Mouse (Mus musculus) ES-E14 (cell line): ENCODE measurements around the gene Esrrg. TPM values are rescaled to one million over a fixed set of nuclear protein-coding genes. Genes with fewer than 3 reads are reported as not detected.

Source experiments
- DNase-seq: peaks from one replicate; pipeline ENCODE4 v3.0.0-alpha.2; 2013; ENCODE audit warnings: low read depth, low spot score
- H3K27ac ChIP-seq: 2 replicates; pipeline ENCODE4 v1.5.1; 2012; ENCODE audit warnings: low read depth, mild to moderate bottlenecking, low read length, moderate library complexity, mixed read lengths; ENCODE audit not compliant: poor library complexity, insufficient read depth, severe bottlenecking
- H3K36me3 ChIP-seq: 2 replicates; pipeline ENCODE4 v1.6.1; 2012; ENCODE audit warnings: mild to moderate bottlenecking, low read length, moderate library complexity, mixed read lengths; ENCODE audit not compliant: control insufficient read depth, poor library complexity, insufficient read depth, severe bottlenecking
- H3K4me1 ChIP-seq, 2 experiments: fragments of 150-350 bp in 1 of 2; sonication (generic) in 1 of 2; 2 replicates each; pipeline ENCODE4 v1.6.1; 2012; ENCODE audit warnings: low read length in 2 of 2, mild to moderate bottlenecking in 1 of 2, mixed read lengths in 1 of 2; ENCODE audit not compliant: control insufficient read depth in 2 of 2, insufficient read depth in 2 of 2, poor library complexity in 1 of 2
- H3K4me3 ChIP-seq, 2 experiments: fragments of 150-350 bp in 1 of 2; sonication (generic) in 1 of 2; 2 replicates each; pipeline ENCODE4 v1.5.1; 2012; ENCODE audit warnings: low read length in 2 of 2, low read depth in 1 of 2, mild to moderate bottlenecking in 1 of 2, mixed read lengths in 1 of 2; ENCODE audit not compliant: insufficient read depth in 1 of 2, poor library complexity in 1 of 2, severe bottlenecking in 1 of 2
- H3K9ac ChIP-seq: 2 replicates; pipeline ENCODE4 v1.6.1; 2012; ENCODE audit warnings: low read depth, mild to moderate bottlenecking, low read length, mixed read lengths; ENCODE audit not compliant: poor library complexity, insufficient read depth, severe bottlenecking
- H3K9me3 ChIP-seq: fragments of 150-350 bp; sonication (generic); 2 replicates; pipeline ENCODE4 v1.6.1; 2012; ENCODE audit warnings: low read depth, mild to moderate bottlenecking, low read length; ENCODE audit not compliant: control insufficient read depth, insufficient read depth
- CHD2 ChIP-seq: IDR thresholded peaks from 2 replicates; pipeline ENCODE4 v1.6.1; 2014; ENCODE audit warnings: mild to moderate bottlenecking, low read depth, low read length, inconsistent platforms
- HCFC1 ChIP-seq: IDR thresholded peaks from 2 replicates; pipeline ENCODE4 v1.6.1; 2012; ENCODE audit warnings: low read length, inconsistent platforms, borderline replicate concordance; ENCODE audit not compliant: insufficient read depth
- MAFK ChIP-seq: IDR thresholded peaks from 2 replicates; pipeline ENCODE4 v1.6.1; 2014; ENCODE audit warnings: mild to moderate bottlenecking, low read depth, low read length, inconsistent platforms; ENCODE audit not compliant: insufficient read depth
- ZC3H11A ChIP-seq: IDR thresholded peaks from 2 replicates; pipeline ENCODE4 v1.6.1; 2012; ENCODE audit warnings: low read depth, mild to moderate bottlenecking, inconsistent platforms, low read length, borderline replicate concordance
- ZNF384 ChIP-seq: IDR thresholded peaks from 2 replicates; pipeline ENCODE4 v1.6.1; 2012; ENCODE audit warnings: low read depth, low read length, inconsistent platforms
- in situ Hi-C, 2 experiments: fragments of 600-800 bp; cut with MboI; formaldehyde crosslinking; loops; one replicate each; pipeline ENCODE4 v1.15.1; 2025; ENCODE audit warnings: low sequenced_read_pairs in 2 of 2, inconsistent platforms in 1 of 2; ENCODE audit not compliant: unreplicated experiment in 2 of 2
- total RNA-seq: library from RNA; depleted of rRNA; stranded (reverse); fragments of 300-350 nt; gene quantifications from 2 replicates; pipeline ENCODE4 v1.2.3, GENCODE M21; 2012

Gene Esrrg
- total RNA-seq, 1 experiment: 0.09 TPM

DNA sequence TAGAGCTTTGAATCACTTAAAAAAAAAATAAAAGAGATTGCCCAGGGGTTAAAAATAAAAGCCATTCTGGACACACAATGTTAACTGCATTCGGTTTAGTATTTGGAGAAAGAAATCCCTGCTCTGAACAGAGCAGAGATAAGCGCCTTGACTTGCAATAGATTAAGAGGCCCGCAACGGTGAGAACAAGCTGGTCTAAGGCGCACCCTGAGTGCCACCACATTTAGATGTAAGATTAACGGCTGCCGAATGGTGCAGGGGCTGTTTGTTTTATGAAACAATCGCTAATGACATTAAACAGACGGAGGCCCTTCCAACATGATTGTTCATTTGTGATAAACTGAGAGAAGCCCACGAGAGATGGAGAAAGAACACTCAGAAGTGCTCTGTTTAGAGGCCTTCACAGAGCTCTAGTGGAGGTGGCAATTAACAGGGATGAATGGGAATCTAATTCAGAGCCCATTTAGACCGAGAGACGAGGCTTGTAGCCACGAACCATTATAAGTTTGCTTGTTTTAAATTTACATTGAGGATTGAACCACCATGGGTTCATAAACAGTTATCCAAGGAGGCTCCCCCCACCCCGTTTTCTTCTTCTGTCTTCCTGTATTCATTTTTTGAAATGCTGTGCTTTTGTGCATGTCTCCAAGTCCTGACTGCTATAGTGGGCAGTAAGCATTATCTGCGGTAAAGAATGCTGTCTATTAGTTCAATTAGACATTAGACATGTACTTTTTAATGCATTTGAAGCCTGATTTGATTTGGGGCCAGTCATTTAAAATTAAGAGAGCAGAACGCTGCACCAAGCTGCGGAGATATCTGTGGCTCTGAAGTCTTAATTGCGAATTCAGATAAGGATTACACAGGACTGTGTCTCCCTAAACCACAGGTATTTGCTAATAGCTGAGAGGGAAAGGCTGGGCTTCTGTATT lies 356.5 kb downstream of the Esrrg start:
- Histone ChIP-seq H3K4me1 (no peaks in the 10 kb centered on the region), H3K9ac (no peak overlapping the region), H3K27ac (no peak overlapping the region), H3K9me3 (no peaks in the 10 kb centered on the region), H3K4me3 (no peak overlapping the region), H3K36me3 (no peaks in the 10 kb centered on the region)
- in situ Hi-C loops: no loop called here
- TF ChIP-seq ZC3H11A: no peak
- TF ChIP-seq ZNF384: no peak
- no peak for TF ChIP-seq HCFC1
- TF ChIP-seq CHD2: no peak
- no peak for TF ChIP-seq MAFK
- DNase-seq: no peak

DNA sequence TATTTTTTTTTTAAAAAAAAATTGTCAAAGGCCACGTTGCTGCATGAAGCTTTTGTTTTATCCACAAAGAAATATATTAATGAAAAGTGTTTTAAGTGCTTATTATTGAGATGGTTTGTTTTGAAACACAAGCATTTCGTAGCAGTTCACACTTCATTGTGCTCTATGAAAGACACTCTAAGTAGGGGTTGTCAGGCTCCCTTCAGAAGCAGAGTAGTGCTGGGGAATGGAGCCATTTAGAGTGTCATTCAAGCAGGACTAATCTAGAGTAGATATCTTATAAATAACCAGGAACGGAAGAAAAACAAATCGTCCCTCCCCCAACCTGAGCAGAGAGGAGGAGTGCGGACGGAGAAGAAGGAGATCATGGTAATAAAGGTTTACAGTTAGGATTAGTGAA lies 357.3 kb downstream of the Esrrg start:
- Histone ChIP-seq H3K9ac (no peak overlapping the region), H3K9me3 (no peaks in the 10 kb centered on the region), H3K4me1 (no peaks in the 10 kb centered on the region), H3K27ac (no peak overlapping the region), H3K36me3 (no peaks in the 10 kb centered on the region), H3K4me3 (no peak overlapping the region)
- no peak for DNase-seq
- TF ChIP-seq ZC3H11A: no peak
- no peak for TF ChIP-seq HCFC1
- TF ChIP-seq ZNF384: no peak
- no peak for TF ChIP-seq MAFK
- no peak for TF ChIP-seq CHD2
- in situ Hi-C loops: no loop called here

GRCm38 (mm10) chr1:187968379-187968778 lies 359.8 kb downstream of the Esrrg start:
- DNase-seq: no peak
- Histone ChIP-seq H3K4me1 (no peaks in the 10 kb centered on the region), H3K36me3 (no peaks in the 10 kb centered on the region), H3K9ac (no peak overlapping the region), H3K9me3 (no peaks in the 10 kb centered on the region), H3K27ac (no peak overlapping the region), H3K4me3 (no peak overlapping the region)
- in situ Hi-C loops: no loop called here
- TF ChIP-seq CHD2: no peak
- TF ChIP-seq MAFK: no peak
- TF ChIP-seq ZNF384: no peak
- no peak for TF ChIP-seq ZC3H11A
- TF ChIP-seq HCFC1: no peak

DNA sequence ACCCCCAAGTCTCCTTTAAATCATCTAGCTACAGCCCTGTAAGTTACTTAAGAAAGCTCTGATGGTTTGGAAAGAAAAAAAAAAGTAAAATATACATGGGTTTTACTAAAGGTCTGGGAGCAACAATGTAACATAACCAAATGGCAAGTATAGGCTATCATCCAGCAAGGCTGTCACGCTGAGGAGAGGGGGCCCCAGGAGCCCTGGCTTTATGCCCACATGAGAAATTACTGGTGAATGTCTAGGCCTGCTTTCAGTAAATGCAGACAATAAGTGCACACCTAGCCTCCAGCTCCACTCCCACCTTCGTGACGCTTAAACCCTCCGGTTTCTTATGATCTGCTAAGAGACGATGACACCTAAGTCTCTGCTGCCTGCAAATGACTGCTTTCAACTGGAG lies 360.9 kb downstream of the Esrrg start:
- Histone ChIP-seq H3K4me1 (no peaks in the 10 kb centered on the region), H3K27ac (no peak overlapping the region), H3K36me3 (no peaks in the 10 kb centered on the region), H3K9me3 (no peaks in the 10 kb centered on the region), H3K4me3 (no peak overlapping the region), H3K9ac (no peak overlapping the region)
- no peak for DNase-seq
- in situ Hi-C loops: no loop called here
- TF ChIP-seq MAFK: no peak
- no peak for TF ChIP-seq ZC3H11A
- no peak for TF ChIP-seq ZNF384
- no peak for TF ChIP-seq HCFC1
- TF ChIP-seq CHD2: no peak

- no peak for TF ChIP-seq HCFC1
- no peak for TF ChIP-seq MAFK
- TF ChIP-seq ZNF384: no peak
- TF ChIP-seq ZC3H11A: no peak
- TF ChIP-seq CHD2: no peak
Observed at GRCm38 (mm10) chr1:187974396-187974795, 365.8 kb downstream of the Esrrg start.

More at GRCm38 (mm10) chr1:187974396-187974795, 365.8 kb downstream of the Esrrg start:
- Histone ChIP-seq H3K4me1 (no peaks in the 10 kb centered on the region), H3K27ac (no peak overlapping the region), H3K36me3 (no peaks in the 10 kb centered on the region), H3K9ac (no peak overlapping the region), H3K4me3 (no peak overlapping the region), H3K9me3 (no peaks in the 10 kb centered on the region)
- peak; percentile 22 for DNase-seq
- in situ Hi-C loops: no loop called here
